Comparison of ENCODE assay signal across 9 mouse cellular contexts in genomic region chr3:89853752-89854151, GRCm38 (mm10). TPM values are rescaled to one million over a fixed set of nuclear protein-coding genes. Genes with fewer than 3 reads are reported as not detected.
DNase-seq lines count a peak whose midpoint lies in the region; ATAC-seq and TF ChIP-seq lines count a peak whose summit lies in the region.
"Had no signal": no experiment of that assay in that cellular context is flagged by ENCODE, and none has a peak within 500 bp of the region (broad histone marks: within the 10 kb centered on the region; RNA-seq: fewer than 3 reads in every experiment).

No protein-coding gene starts in this region.

- no peak for TF ChIP-seq POLR2A in liver, adult 2 months (IDR thresholded peaks at IDR 0.05; ENCODE audit: extremely low read depth, insufficient read depth, low read length)

- H3K79me2 ChIP-seq in liver, adult 2 months (ENCODE audit: control insufficient read depth, insufficient read depth, low read length) = no peaks in the 10 kb centered on the region

- H3K4me2 ChIP-seq in heart, embryonic 13.5 days = no peak overlapping the region
- H3K4me2 ChIP-seq in stomach, embryonic 14.5 days (replicated peaks; ENCODE audit: low read depth, low read length) = no peak overlapping the region

- peak; percentile 8; the same call in 1 of the 2 replicates for TF ChIP-seq CTCF in liver, adult 2 months (IDR thresholded peaks at IDR 0.05; ENCODE audit: low read depth, low read length)

- H3K27me3 ChIP-seq in liver, adult 2 months (ENCODE audit: control insufficient read depth, insufficient read depth, low read length) = no peaks in the 10 kb centered on the region
- no peaks in the 10 kb centered on the region for H3K27me3 ChIP-seq in heart, embryonic 13.5 days (replicated peaks)
- no peaks in the 10 kb centered on the region for H3K27me3 ChIP-seq in stomach, embryonic 14.5 days (ENCODE audit: control insufficient read depth, insufficient read depth, low read length)

- ATAC-seq in heart, embryonic 13.5 days (ENCODE audit: extremely low read depth, insufficient number of reproducible peaks, low FRiP score, low TSS enrichment) = no peak
- no peak for ATAC-seq in stomach, embryonic 14.5 days (ENCODE audit: insufficient number of reproducible peaks, insufficient read depth, low FRiP score, low read depth)
- no peak for ATAC-seq in monocyte, adult 5-6 weeks (replicated peaks; ENCODE audit: insufficient number of reproducible peaks, low FRiP score, low TSS enrichment, poor library complexity, severe bottlenecking)

- DNase-seq in liver, adult 2 months (ENCODE audit: extremely low read depth, low read depth, low spot score) = no peak
- DNase-seq in liver = no peak
- DNase-seq in kidney, postnatal 4 days = peak; percentile 40 to 69
- DNase-seq in thymus, postnatal 36 days = no peak
- no peak for DNase-seq in layer of hippocampus, adult 8-10 months (ENCODE audit: low spot score in 2 of 2)

- H3K4me3 ChIP-seq in liver, adult 2 months (ENCODE audit: insufficient read depth, low read depth, low read length) = no peak overlapping the region
- no peak overlapping the region for H3K4me3 ChIP-seq in heart, embryonic 13.5 days
- H3K4me3 ChIP-seq in stomach, embryonic 14.5 days (ENCODE audit: low read depth, low read length) = no peak overlapping the region

- H3K27ac ChIP-seq in liver, adult 2 months (replicated peaks; ENCODE audit: insufficient read depth, low read depth, low read length) = peak overlapping the region; percentile 65
- peak overlapping the region; percentile 86 for H3K27ac ChIP-seq in heart, embryonic 13.5 days (replicated peaks)
- peak overlapping the region; percentile 61 for H3K27ac ChIP-seq in stomach, embryonic 14.5 days (ENCODE audit: low read length)
- H3K27ac ChIP-seq: macrophage had no signal

- H3K36me3 ChIP-seq in liver, adult 2 months (ENCODE audit: control insufficient read depth, insufficient read depth, low read length) = no peaks in the 10 kb centered on the region
- H3K36me3 ChIP-seq in heart, embryonic 13.5 days = peaks cover 45% of the 10 kb centered on the region
- H3K36me3 ChIP-seq in stomach, embryonic 14.5 days (ENCODE audit: control insufficient read depth, insufficient read depth, low read length) = no peaks in the 10 kb centered on the region

- H3K4me1 ChIP-seq in liver, adult 2 months (ENCODE audit: control insufficient read depth, insufficient read depth, low read length) = peaks cover 3% of the 10 kb centered on the region; the same call in 1 of the 2 replicates
- no peaks in the 10 kb centered on the region for H3K4me1 ChIP-seq in heart, embryonic 13.5 days
- no peaks in the 10 kb centered on the region for H3K4me1 ChIP-seq in stomach, embryonic 14.5 days (ENCODE audit: control insufficient read depth, insufficient read depth, low read length)

- no peak overlapping the region for H3K9ac ChIP-seq in liver, adult 2 months (ENCODE audit: low read depth, low read length)
- no peak overlapping the region for H3K9ac ChIP-seq in heart, embryonic 13.5 days
- H3K9ac ChIP-seq in stomach, embryonic 14.5 days (replicated peaks; ENCODE audit: low read depth, low read length) = no peak overlapping the region

- no peaks in the 10 kb centered on the region for H3K9me3 ChIP-seq in heart, embryonic 13.5 days
- no peaks in the 10 kb centered on the region; the same call in 1 of the 2 replicates for H3K9me3 ChIP-seq in stomach, embryonic 14.5 days (ENCODE audit: control insufficient read depth, low read depth, low read length)

- WGBS in liver, adult 2 months = 77% methylated on average over 5 of the region's 5 CpGs
- 59% methylated on average over 5 of the region's 5 CpGs for WGBS in heart, embryonic 13.5 days
- 74% methylated on average over 5 of the region's 5 CpGs for WGBS in stomach, embryonic 14.5 days

RNA-seq across cellular contexts. Expression of gene She, which starts 22.6 kb away (rescaled TPM):
- total RNA-seq in liver, adult 2 months (2014; rRNA removed) = 2.3 and 2.5 TPM in 2 replicates
- 0.78 TPM in 2 replicates for polyA plus RNA-seq in liver, adult 2 months (2012; rRNA removed)
- polyA plus RNA-seq in heart, embryonic 13.5 days (2015; fragmentation: Nextera tagmentation; extraction: Ambion mirVana) = 6.2 and 6.8 TPM in 2 replicates
- 4.0 and 5.7 TPM in 2 replicates for polyA plus RNA-seq in stomach, embryonic 14.5 days (2014; fragmentation: Nextera tagmentation; extraction: Ambion mirVana)
- total RNA-seq in monocyte, adult 5-6 weeks (2017) = not detected in 3 replicates
- total RNA-seq in layer of hippocampus, adult 8-10 months (2022) = 1 to 10 TPM; 2.9 to 5.3 (median 3.6) TPM
- polyA plus RNA-seq: macrophage had no signal

RNA-seq across cellular contexts. Expression of gene Il6ra, which starts 59.2 kb away (rescaled TPM):
- total RNA-seq in liver, adult 2 months (2014; rRNA removed) = 15.4 and 19.7 TPM in 2 replicates
- 10.1 and 10.5 TPM in 2 replicates for polyA plus RNA-seq in liver, adult 2 months (2012; rRNA removed)
- polyA plus RNA-seq in heart, embryonic 13.5 days (2015; fragmentation: Nextera tagmentation; extraction: Ambion mirVana) = 0.74 and 0.75 TPM in 2 replicates
- polyA plus RNA-seq in stomach, embryonic 14.5 days (2014; fragmentation: Nextera tagmentation; extraction: Ambion mirVana) = 1.6 and 1.8 TPM in 2 replicates
- 36.2 to 60.6 TPM (median 43.2 TPM) in 3 replicates for total RNA-seq in monocyte, adult 5-6 weeks (2017)
- 1 to 10 TPM; 6.6 to 9.4 (median 8.1) TPM for total RNA-seq in layer of hippocampus, adult 8-10 months (2022)

Comparison
In these comparisons a context has a peak if more than half of its experiments do, and no peak if none do; other contexts are left out.
1. DNase-seq: peak in kidney, postnatal 4 days (2 of 2); none in liver, adult 2 months (single experiment), liver (single experiment), thymus, postnatal 36 days (0 of 2) and layer of hippocampus, adult 8-10 months (0 of 2).
2. Peak in every context shown above with its lines, with median percentiles within 50 percentile points of each other: H3K27ac ChIP-seq.